Mouse (Mus musculus): ENCODE results near the gene Csrnp3. TPM values are rescaled to one million over a fixed set of nuclear protein-coding genes. Genes with fewer than 3 reads are reported as not detected.

The Csrnp3 gene
- total RNA-seq, 2 experiments from 2014 or later, result 3.4 to 4.5 TPM

GRCm38 (mm10) chr2:65864778-65865339 lies 19.3 kb downstream of the Csrnp3 start:
- DNase-seq (ENCODE audit: low spot score in 2 of 2), result no peak

- DNase-seq (ENCODE audit: low spot score in 2 of 2), result no peak
Observed at GRCm38 (mm10) chr2:65870919-65871582, 25.5 kb downstream of the Csrnp3 start.

GRCm38 (mm10) chr2:65891590-65891989 lies 46.0 kb downstream of the Csrnp3 start:
- DNase-seq (ENCODE audit: low spot score in 2 of 2), result no peak

GRCm38 (mm10) chr2:65893241-65893640 lies 47.7 kb downstream of the Csrnp3 start:
- no peak for DNase-seq (ENCODE audit: low spot score in 2 of 2)

- DNase-seq (ENCODE audit: low spot score in 2 of 2), result no peak
Observed at GRCm38 (mm10) chr2:65894299-65894698, 48.7 kb downstream of the Csrnp3 start.

- DNase-seq (ENCODE audit: low spot score in 2 of 2), result no peak
Observed at GRCm38 (mm10) chr2:65896542-65896941, 51.0 kb downstream of the Csrnp3 start.

- DNase-seq (ENCODE audit: low spot score in 2 of 2), result no peak
Observed at GRCm38 (mm10) chr2:65897084-65897483, 51.5 kb downstream of the Csrnp3 start.

- DNase-seq (ENCODE audit: low spot score in 2 of 2), result no peak
Observed at GRCm38 (mm10) chr2:65899478-65899877, 53.9 kb downstream of the Csrnp3 start.

GRCm38 (mm10) chr2:65908526-65908925 lies 63.0 kb downstream of the Csrnp3 start:
- DNase-seq (ENCODE audit: low spot score in 2 of 2), result no peak

GRCm38 (mm10) chr2:65909724-65910521 lies 64.4 kb downstream of the Csrnp3 start:
- no peak for DNase-seq (ENCODE audit: low spot score in 2 of 2)

GRCm38 (mm10) chr2:65915994-65916393 lies 70.4 kb downstream of the Csrnp3 start:
- DNase-seq (ENCODE audit: low spot score in 2 of 2), result no peak

GRCm38 (mm10) chr2:65920651-65921412 lies 75.3 kb downstream of the Csrnp3 start:
- DNase-seq (ENCODE audit: low spot score in 2 of 2), result no peak

GRCm38 (mm10) chr2:65925363-65925941 lies 79.9 kb downstream of the Csrnp3 start:
- no peak for DNase-seq (ENCODE audit: low spot score in 2 of 2)

- no peak for DNase-seq (ENCODE audit: low spot score in 2 of 2)
Observed at GRCm38 (mm10) chr2:65926935-65927708, 81.6 kb downstream of the Csrnp3 start.

GRCm38 (mm10) chr2:65929286-65929685 lies 83.7 kb downstream of the Csrnp3 start:
- DNase-seq (ENCODE audit: low spot score in 2 of 2), result no peak

GRCm38 (mm10) chr2:65929927-65930326 lies 84.4 kb downstream of the Csrnp3 start:
- no peak for DNase-seq (ENCODE audit: low spot score in 2 of 2)

GRCm38 (mm10) chr2:65931313-65931712 lies 85.7 kb downstream of the Csrnp3 start:
- no peak for DNase-seq (ENCODE audit: low spot score in 2 of 2)

- DNase-seq (ENCODE audit: low spot score in 2 of 2), result peak in 1 of 2 experiments; percentile 2
Observed at GRCm38 (mm10) chr2:65931841-65932311, 86.3 kb downstream of the Csrnp3 start.

GRCm38 (mm10) chr2:65934099-65934498 lies 88.5 kb downstream of the Csrnp3 start:
- no peak for DNase-seq (ENCODE audit: low spot score in 2 of 2)

GRCm38 (mm10) chr2:65938900-65939299 lies 93.3 kb downstream of the Csrnp3 start:
- no peak for DNase-seq (ENCODE audit: low spot score in 2 of 2)

All from adrenal gland, postnatal 4 days (tissue).